Mouse (Mus musculus) bone marrow macrophage, adult 2 months (primary cell): Measurements from ENCODE around the gene Mfrp.
A peak's percentile ranks its signal among the peaks of the same experiment; 100 is the strongest.

Source experiments
- CTCF ChIP-seq: IDR thresholded peaks from 2 replicates; pipeline ENCODE4 v1.5.1; 2012; ENCODE audit warnings: low read depth, mild to moderate bottlenecking, low read length, moderate library complexity
- POLR2A ChIP-seq: IDR thresholded peaks from 2 replicates; pipeline ENCODE4 v1.6.1; 2012; ENCODE audit warnings: mild to moderate bottlenecking, low read depth, low read length, borderline replicate concordance

- TF ChIP-seq POLR2A, result no peak
- TF ChIP-seq CTCF, result peak; percentile 42
These were observed 7.7 kb upstream of the Mfrp start for GRCm38 (mm10) chr9:44093612-44094503.
